Mouse (Mus musculus) CD4-positive naive resting alpha-beta T cell, adult 57 days (primary cell): Measurements from ENCODE around the gene Spata33. TPM values are rescaled to one million over a fixed set of nuclear protein-coding genes. Genes with fewer than 3 reads are reported as not detected.

Source experiments
- total RNA-seq: library from RNA; stranded (reverse); gene quantifications from one replicate; pipeline ENCODE4 v1.2.4, GENCODE M21; 2023

The Spata33 gene
- total RNA-seq, result not detected

GRCm38 (mm10) chr8:123212321-123213117, at the start of gene Spata33, which contains the start of gene Chmp1a:
Spata33 (plus strand) TSS chr8:123212832.
Chmp1a (minus strand) TSS chr8:123212763.

GRCm38 (mm10) chr8:123185566-123186409, 26.8 kb upstream of the Spata33 start, which contains the start of gene Dpep1:
Dpep1 (plus strand) TSS chr8:123186242.

DNA sequence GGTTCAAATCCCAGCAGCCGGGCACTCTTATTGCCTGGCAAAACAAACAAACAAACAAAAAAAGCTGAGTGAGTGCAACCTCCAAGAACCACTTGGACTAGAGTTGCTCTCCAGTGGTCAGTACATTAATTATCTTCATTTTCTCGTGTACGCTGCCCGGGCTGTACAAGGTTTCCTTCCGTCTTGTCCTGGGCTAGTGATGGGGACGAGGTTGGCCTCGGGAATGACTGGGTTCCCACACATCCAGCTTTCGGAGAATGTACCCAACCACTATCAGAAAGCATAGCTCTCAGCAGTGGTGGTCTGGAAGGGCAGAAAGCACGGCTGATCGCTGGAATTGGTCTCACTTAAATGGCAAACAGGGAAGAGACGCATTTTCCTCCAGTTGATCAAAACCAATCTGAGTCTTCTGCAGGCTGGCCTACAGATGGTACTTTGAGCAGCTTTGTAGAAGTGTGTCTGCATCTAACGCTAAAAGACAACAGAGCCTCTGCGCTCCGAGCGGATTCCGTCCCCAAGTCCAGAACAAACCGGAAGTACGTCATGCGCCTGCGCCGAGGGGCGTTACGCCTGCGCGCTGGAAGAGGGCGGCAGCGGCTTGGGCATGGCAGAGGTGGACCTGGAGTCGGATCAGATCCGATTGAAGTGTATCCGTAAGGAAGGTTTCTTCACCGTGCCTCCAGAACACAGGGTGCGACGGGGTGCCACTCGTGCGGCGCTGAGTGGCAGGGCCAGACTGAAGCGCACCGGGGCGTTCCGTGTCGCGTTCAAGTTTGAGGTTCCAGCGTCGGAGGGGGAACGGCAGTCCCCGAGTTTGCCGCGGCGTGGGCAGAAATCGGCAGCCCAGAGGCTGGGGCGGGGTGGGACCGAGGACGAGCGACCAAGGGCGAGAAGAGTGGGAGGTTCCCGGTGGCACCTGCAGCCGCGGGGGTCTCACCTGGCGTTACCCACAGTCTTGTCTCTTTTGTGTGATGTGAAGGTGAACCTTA, 11.9 kb downstream of the Spata33 start, which contains the start of gene Cdk10:
Gene Cdk10 (plus strand): TSS at position 565 of the 989 bp plus-strand sequence.

DNA sequence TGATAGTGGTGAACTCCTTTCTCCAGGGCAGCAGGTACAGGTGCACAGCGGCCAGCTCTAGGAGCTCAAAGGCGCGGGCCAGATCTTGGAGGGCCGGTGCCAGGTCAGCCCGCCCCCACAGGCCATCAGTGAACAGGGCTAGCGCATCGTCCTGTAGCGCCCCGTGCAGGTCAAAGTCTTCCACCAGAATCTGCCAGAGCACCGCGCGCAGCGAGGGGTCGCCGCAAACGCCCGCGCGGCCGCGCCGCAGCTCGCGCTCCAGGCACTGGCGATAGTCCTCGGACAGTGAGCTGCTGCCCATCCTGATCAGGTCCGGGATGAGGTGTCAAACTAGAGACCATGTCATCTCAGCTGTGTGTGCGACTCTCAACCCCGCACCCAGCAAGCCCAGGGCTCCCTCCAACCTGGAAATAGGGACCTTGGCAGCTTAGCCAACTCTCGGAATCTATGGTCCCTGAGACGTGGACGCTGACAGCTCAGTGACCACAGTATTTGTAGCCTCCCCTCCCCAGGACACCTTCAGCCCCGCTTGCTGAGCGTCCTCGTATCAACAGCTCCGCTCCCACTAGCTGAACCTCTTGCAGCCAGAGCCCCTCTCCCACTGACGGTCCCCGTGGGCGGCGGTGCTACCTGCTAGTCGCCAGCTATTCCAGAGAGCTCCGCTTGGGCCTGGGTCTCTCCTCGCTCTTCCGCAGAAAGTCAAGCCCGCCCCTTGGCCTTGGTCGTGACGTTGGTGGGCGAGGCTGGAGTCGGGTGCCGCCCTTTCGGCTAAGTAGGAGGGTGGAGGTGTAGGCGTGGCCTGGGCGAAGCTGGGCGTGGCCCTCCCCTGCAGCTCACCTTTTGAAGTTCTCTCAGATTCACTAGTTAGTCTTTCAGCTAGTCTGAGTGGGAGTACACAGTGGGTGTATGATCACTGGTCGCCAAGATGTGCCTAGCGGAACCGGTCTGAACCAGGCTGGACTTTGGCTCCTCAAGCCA, 23.2 kb downstream of the Spata33 start, which contains the start of gene Spata2l:
Gene Spata2l (minus strand): TSS at position 714 of the 978 bp plus-strand sequence.

DNA sequence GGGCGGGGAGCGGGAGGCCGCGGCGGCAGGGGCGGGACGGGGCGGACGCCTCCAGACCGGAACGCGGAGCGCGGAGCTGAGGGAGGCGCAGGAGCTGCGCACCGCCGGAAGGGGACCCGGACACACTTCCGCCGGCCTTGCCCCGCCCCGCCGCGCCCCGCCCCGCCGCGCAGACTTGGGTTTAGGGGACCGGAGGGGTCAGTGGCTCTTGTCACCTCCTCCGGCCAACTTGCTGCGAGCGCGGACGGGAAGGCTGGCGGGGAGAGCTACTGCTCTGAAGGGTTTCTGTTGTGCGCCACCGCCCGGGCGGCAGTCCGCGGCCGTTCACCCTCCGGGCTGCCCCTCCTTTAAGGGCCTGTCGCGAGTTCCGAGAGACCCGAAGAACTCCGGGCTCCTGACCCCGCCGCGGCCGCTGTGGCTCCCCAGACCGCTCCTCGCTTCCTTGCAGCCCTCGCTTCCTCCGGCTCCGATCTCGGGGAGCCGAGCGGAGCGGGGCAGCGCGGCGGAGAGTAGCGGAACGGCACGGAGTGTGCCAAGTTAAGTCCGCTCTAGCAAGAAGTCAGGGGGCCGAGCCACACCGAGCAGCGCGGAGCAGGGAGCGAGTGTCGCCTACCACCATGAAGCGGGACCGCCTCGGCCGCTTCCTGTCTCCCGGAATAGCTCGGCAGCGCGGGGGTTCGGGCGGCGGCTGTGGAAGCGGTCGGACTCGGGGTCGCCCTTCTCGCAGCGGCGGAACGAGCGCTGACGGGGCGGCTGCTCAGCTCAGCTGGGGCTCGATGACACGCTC, 41.7 kb downstream of the Spata33 start, which contains the start of the genes Zfp276 and Vps9d1:
Gene Zfp276 (plus strand): TSS at position 97 of the 787 bp plus-strand sequence.
Gene Vps9d1 (minus strand): TSS at position 250 of the 787 bp plus-strand sequence.

Other genes with a start within 250 kb of the Spata33 start
- gene Ankrd11, start 170.6 kb upstream of the Spata33 start, total RNA-seq, result 332 TPM
- gene Spg7, start 149.9 kb upstream of the Spata33 start, total RNA-seq, result 81.7 TPM
- 1,857 TPM for gene Rpl13, start 110.5 kb upstream of the Spata33 start, total RNA-seq
- gene Cpne7, start 95.5 kb upstream of the Spata33 start, total RNA-seq, result 0.38 TPM
- not detected for gene Sult5a1, start 54.5 kb upstream of the Spata33 start, total RNA-seq
- not detected for gene Dpep1, start 26.6 kb upstream of the Spata33 start, total RNA-seq
- 74.4 TPM for gene Chmp1a, start 69 bp upstream of the Spata33 start, total RNA-seq
- gene Cdk10, start 12.0 kb downstream of the Spata33 start, total RNA-seq, result 52.6 TPM
- gene Spata2l, start 23.4 kb downstream of the Spata33 start, total RNA-seq, result 14.5 TPM
- gene Zfp276, start 41.4 kb downstream of the Spata33 start, total RNA-seq, result 27.6 TPM
- 31.1 TPM for gene Vps9d1, start 41.5 kb downstream of the Spata33 start, total RNA-seq
- 10.3 TPM for gene Fanca, start 105.7 kb downstream of the Spata33 start, total RNA-seq
- gene Spire2, start 119.9 kb downstream of the Spata33 start, total RNA-seq, result not detected
- gene Tcf25, start 160.9 kb downstream of the Spata33 start, total RNA-seq, result 216 TPM
- 0.21 TPM for gene Mc1r, start 194.3 kb downstream of the Spata33 start, total RNA-seq
- gene Tubb3, start 198.6 kb downstream of the Spata33 start, total RNA-seq, result 0.30 TPM
- 7.9 TPM for gene Def8, start 210.7 kb downstream of the Spata33 start, total RNA-seq